ENCODE assay signal across 9 mouse cellular contexts in genomic region chr10:7870571-7871315, GRCm38 (mm10). TPM values are rescaled to one million over a fixed set of nuclear protein-coding genes. Genes with fewer than 3 reads are reported as not detected.
A peak's percentile ranks its signal among the peaks of the same experiment; 100 is the strongest.
DNase-seq lines count a peak whose midpoint lies in the region; ATAC-seq and TF ChIP-seq lines count a peak whose summit lies in the region.
"Had no signal": no experiment of that assay in that cellular context is flagged by ENCODE, and none has a peak within 500 bp of the region (broad histone marks: within the 10 kb centered on the region; RNA-seq: fewer than 3 reads in every experiment).

No protein-coding gene starts in this region.

- H3K36me3 ChIP-seq in liver, adult 2 months (ENCODE audit: control insufficient read depth, insufficient read depth, low read length), result no peaks in the 10 kb centered on the region
- no peaks in the 10 kb centered on the region for H3K36me3 ChIP-seq in liver, embryonic 11.5 days (ENCODE audit: control insufficient read depth, insufficient read depth, low read length)
- H3K36me3 ChIP-seq in hindbrain, postnatal 0 days (ENCODE audit: insufficient read depth, low read length), result no peaks in the 10 kb centered on the region

- H3K9me3 ChIP-seq in liver, embryonic 11.5 days (ENCODE audit: control insufficient read depth, low read length), result no peaks in the 10 kb centered on the region
- H3K9me3 ChIP-seq in hindbrain, postnatal 0 days (ENCODE audit: low read length), result no peaks in the 10 kb centered on the region

- H3K4me3 ChIP-seq in liver, adult 2 months (ENCODE audit: insufficient read depth, low read depth, low read length), result no peak overlapping the region
- H3K4me3 ChIP-seq in liver, embryonic 11.5 days (ENCODE audit: low read depth, low read length), result no peak overlapping the region
- H3K4me3 ChIP-seq in hindbrain, postnatal 0 days (ENCODE audit: low read length), result no peak overlapping the region
- H3K4me3 ChIP-seq: myocyte had no signal

- no peak for ATAC-seq in liver, embryonic 11.5 days (replicated peaks; ENCODE audit: low FRiP score)
- ATAC-seq in hindbrain, postnatal 0 days, result no peak
- no peak for ATAC-seq in cerebellum, adult (ENCODE audit: insufficient number of reproducible peaks, low FRiP score, low TSS enrichment)

- H3K4me1 ChIP-seq in liver, adult 2 months (ENCODE audit: control insufficient read depth, insufficient read depth, low read length), result no peaks in the 10 kb centered on the region
- H3K4me1 ChIP-seq in liver, embryonic 11.5 days (replicated peaks; ENCODE audit: control insufficient read depth, insufficient read depth, low read length), result no peaks in the 10 kb centered on the region
- no peaks in the 10 kb centered on the region for H3K4me1 ChIP-seq in hindbrain, postnatal 0 days (ENCODE audit: insufficient read depth, low read length)

- TF ChIP-seq POLR2A in liver, adult 2 months (IDR thresholded peaks at IDR 0.05; ENCODE audit: extremely low read depth, insufficient read depth, low read length), result no peak

- no peak overlapping the region for H3K4me2 ChIP-seq in liver, embryonic 11.5 days
- H3K4me2 ChIP-seq in hindbrain, postnatal 0 days (ENCODE audit: low read depth, low read length), result no peak overlapping the region

- no peak for DNase-seq in liver, adult 2 months (ENCODE audit: extremely low read depth, low read depth, low spot score)
- no peak for DNase-seq in liver, embryonic 11.5 days (ENCODE audit: low spot score)
- peak; percentile 72 for DNase-seq in NIH3T3 (ENCODE audit: low read depth)
- peak; percentile 30 for DNase-seq in embryo, embryonic 11.5 days (ENCODE audit: low read depth, low spot score)
- DNase-seq in hindbrain, postnatal 0 days (ENCODE audit: low spot score), result peak; percentile 34
- DNase-seq in lung, postnatal 10 days, result peak; percentile 59
- DNase-seq in thymus, postnatal 25 days, result peak; percentile 59

- no peaks in the 10 kb centered on the region for H3K79me2 ChIP-seq in liver, adult 2 months (ENCODE audit: control insufficient read depth, insufficient read depth, low read length)

- TF ChIP-seq CTCF in liver, adult 2 months (IDR thresholded peaks at IDR 0.05; ENCODE audit: low read depth, low read length), result peak; percentile 45; the same call in 1 of the 2 replicates
- TF ChIP-seq CTCF in hindbrain, postnatal 0 days (IDR thresholded peaks at IDR 0.05; ENCODE audit: low read depth), result peak; percentile 56

- H3K27me3 ChIP-seq in liver, adult 2 months (ENCODE audit: control insufficient read depth, insufficient read depth, low read length), result no peaks in the 10 kb centered on the region
- peaks cover 26% of the 10 kb centered on the region for H3K27me3 ChIP-seq in liver, embryonic 11.5 days (replicated peaks; ENCODE audit: control insufficient read depth, insufficient read depth, low read length)
- no peaks in the 10 kb centered on the region for H3K27me3 ChIP-seq in hindbrain, postnatal 0 days (ENCODE audit: insufficient read depth, low read length)

- WGBS in liver, adult 2 months, result 71% methylated on average over 11 of the region's 11 CpGs
- 67% methylated on average over 11 of the region's 11 CpGs for WGBS in liver, embryonic 11.5 days
- WGBS in hindbrain, postnatal 0 days, result 65% methylated on average over 11 of the region's 11 CpGs

- no peak overlapping the region for H3K9ac ChIP-seq in liver, adult 2 months (ENCODE audit: low read depth, low read length)
- no peak overlapping the region for H3K9ac ChIP-seq in liver, embryonic 11.5 days (ENCODE audit: low read depth, low read length)
- no peak overlapping the region for H3K9ac ChIP-seq in hindbrain, postnatal 0 days (replicated peaks; ENCODE audit: low read length)

- H3K27ac ChIP-seq in liver, adult 2 months (replicated peaks; ENCODE audit: insufficient read depth, low read depth, low read length), result no peak overlapping the region
- H3K27ac ChIP-seq in liver, embryonic 11.5 days (ENCODE audit: low read depth, low read length), result no peak overlapping the region
- no peak overlapping the region for H3K27ac ChIP-seq in hindbrain, postnatal 0 days

RNA-seq across cellular contexts. Expression of gene Zc3h12d, which starts 38.5 kb away (rescaled TPM):
- 2.2 and 2.6 TPM in 2 replicates for total RNA-seq in liver, adult 2 months (2014; rRNA removed)
- 1.6 TPM in 2 replicates for polyA plus RNA-seq in liver, adult 2 months (2012; rRNA removed)
- polyA plus RNA-seq in liver, embryonic 11.5 days (2014; fragmentation: Nextera tagmentation; extraction: Ambion mirVana), result 0.05 and 0.16 TPM in 2 replicates
- total RNA-seq in hindbrain, postnatal 0 days (2014; rRNA removed), result 0.10 TPM in 1 of 2 replicates, not detected in the other
- polyA plus RNA-seq in hindbrain, postnatal 0 days (2015; fragmentation: Nextera tagmentation; extraction: Ambion mirVana), result 0.23 and 0.28 TPM in 2 replicates
- polyA plus RNA-seq: myocyte had no signal

Comparison
In these comparisons a context has a peak if more than half of its experiments do, and no peak if none do; other contexts are left out.
1. DNase-seq: peak in NIH3T3 (single experiment), embryo, embryonic 11.5 days (single experiment), hindbrain, postnatal 0 days (single experiment), lung, postnatal 10 days (single experiment) and thymus, postnatal 25 days (single experiment); none in liver, adult 2 months (single experiment) and liver, embryonic 11.5 days (single experiment).